Mouse (Mus musculus) adrenal gland, postnatal 10 days (tissue): ENCODE measurements around the gene Pigv. TPM values are rescaled to one million over a fixed set of nuclear protein-coding genes. Genes with fewer than 3 reads are reported as not detected.

Source experiments
- DNase-seq: peaks from one replicate; pipeline ENCODE4 v3.0.0; 2021; ENCODE audit warnings: mixed read lengths
- total RNA-seq, 2 experiments: library from RNA; stranded (reverse); gene quantifications; 2 replicates each; pipeline ENCODE4 v1.2.3; 2021

The Pigv gene
- total RNA-seq, 2 experiments from 2014 or later: 11.9 to 18.6 TPM

DNA sequence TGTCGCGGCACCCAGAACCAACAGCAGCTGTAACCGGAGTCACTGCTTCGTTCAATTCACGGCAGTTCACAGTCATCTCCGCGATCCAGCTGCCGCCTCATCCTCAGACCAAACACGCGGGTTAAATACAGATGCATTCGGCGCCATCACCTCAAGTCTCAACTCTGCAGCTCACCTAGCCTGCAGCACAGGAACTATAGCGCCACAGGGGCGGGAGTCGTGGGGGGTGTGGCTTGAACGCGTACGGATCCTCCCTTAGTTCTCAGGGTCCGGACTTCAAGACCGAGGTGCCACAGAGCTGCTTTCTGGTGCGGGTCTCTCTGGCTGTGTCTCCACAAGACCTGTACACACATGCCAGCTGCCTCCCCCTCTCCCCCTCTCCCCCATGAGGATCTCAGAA is 26.8 kb downstream of the Pigv start:
- DNase-seq: no peak

GRCm38 (mm10) chr4:133645195-133645594 is 27.3 kb downstream of the Pigv start:
- DNase-seq: no peak

DNA sequence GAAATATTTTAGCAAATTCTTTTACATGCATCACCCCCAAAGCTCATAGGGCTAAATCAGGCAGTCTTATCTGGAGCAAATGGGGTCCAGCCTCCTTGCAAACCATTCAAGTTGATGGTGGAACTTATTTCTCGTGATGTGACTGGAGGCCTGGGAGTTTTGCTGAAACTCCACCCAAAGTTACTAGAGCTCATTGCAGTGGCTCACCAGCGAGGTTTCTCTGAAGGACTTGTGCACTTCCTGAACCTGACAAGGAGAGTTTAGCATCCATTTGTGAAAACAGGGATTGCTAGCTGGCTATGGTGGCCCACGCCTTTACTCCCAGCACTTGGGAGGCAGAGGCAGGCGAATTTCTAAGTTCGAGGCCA is 38.4 kb downstream of the Pigv start:
- no peak for DNase-seq

DNA sequence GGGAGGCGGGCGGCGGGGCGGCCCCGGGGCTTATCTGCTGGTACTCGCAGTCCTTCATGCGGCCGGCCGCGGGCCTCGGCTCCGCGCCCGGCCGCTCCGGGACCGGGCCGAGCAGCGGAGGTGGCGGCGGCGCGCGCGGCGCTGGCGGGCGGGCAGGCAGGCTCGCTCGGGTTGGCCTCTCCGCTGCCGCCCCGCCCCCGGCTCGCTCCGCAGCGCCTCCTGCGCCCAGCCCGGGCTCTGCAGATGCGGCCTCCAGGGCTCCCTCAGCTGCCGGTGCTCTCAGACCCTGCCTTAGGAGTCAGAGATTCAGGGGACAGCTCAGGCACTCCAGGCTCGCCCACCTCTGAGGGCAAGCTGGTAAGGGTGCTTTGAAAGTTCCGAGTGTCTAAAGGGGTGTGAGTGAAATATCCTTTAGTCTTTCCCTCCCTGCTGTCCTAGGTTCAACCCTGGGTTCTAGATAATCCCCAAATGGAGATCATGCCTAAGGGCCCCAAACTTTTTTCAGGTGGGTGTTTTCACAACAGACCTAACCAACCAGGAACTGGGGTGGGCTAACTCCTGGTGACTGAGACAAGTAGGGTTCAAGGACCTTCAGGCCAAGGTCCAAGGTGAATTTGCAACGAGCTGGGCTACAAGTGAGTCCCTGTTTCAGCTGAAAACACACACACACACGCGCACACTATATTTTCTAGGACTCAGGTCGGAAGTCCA is 39.0 kb downstream of the Pigv start:
- DNase-seq: peak; percentile 96

DNA sequence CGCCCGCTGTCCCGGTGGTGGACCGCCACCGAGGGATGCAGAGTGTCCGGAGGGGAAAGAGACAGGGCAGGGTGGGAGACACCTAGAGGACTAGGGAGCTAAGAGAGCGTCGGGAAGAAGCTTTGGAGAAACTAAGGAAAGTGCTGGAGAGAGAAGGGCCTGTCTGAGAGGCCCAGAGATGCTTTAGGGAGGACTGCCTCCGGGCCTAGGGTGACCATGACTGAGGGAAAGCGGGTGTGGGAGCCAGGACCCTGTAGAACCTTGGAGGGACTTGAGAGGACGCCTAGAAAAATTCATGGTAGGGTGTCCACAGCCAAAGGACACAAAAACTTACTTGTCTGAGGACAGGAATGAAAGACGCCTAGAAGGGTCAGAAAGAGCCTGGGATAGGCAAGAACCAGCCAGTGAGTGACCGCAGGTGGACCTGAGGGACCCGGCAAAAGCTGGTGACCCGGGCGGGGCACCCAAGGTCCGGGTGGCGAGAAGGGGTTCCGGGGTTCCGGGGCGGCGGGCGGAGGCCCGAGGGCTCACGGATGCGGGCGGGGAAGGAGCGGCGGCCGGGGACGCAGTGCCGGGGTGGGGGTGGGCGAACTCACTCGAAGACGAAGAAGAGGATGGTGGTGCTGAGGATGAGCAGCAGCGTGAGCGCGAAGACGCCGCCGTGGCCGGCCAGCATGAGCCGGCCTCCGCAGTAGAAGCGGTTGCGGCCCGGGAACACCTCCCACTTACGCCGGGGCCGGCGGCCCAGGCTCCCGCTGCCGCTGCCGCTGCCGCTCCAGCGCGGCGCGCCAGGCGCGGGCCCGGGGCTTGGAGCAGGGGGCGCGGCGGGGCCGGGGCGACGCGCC is 39.7 kb downstream of the Pigv start:
- peak; percentile 65 for DNase-seq

DNA sequence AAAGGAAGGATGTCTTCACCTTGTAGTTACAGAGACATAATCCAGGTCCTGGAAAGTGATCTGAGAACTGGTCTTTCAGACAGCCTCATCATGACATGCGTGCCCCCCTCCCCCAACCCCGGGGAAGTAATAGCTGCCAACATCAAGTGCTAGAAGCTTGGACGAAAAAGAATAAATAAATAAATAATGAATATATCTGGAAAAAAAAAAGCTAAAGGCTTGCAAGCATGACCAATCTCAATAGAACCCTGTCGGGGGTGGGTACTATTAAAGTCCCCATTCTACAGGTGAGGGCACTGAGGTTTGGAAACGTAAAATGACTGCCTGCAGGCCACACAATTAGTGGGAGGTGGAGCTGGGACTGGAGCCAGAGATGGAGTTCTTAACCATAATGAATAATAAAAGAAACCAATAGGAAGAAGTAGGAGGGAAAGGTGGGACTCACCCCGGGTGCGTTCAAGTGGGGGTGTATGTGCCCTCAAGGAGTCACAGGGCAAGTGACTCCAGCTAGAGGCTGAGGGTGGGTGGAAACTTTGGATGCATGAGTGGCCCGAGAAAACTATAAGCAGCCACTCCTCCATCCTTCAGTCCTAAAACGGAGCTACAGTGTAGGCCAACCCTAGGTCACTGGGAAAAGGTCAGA is 40.6 kb downstream of the Pigv start:
- DNase-seq: no peak

GRCm38 (mm10) chr4:133631071-133631768 is 41.2 kb downstream of the Pigv start:
- peak; percentile 46 for DNase-seq

DNA sequence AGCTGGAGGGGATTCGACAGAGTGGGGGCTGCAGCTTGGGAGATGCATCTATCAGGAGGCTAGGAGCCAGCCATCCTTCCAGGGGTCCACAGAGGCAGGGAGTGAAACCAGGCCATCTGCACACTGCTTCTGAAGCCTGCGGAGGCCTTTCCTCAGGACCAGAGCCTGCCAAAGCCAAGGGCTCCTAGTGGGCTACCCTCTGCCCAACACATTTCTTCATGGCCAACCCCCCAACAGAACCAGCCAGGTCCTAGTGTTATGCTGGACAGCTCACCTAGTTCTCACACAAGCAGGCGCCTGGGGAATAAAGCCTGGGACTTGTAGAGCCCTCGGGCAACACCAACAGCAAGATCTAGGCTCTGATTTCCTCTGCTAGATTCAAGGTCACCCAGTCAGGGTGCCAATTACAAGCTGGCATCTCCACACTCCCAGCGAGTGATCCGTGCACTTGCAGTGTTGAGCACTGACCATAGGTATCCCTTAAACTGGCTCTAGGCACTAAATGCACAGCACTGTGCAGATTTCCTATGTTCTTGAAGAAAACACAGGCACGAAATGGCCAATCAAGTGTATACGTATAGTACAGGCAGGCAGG is 42.0 kb downstream of the Pigv start:
- DNase-seq: peak; percentile 39

- no peak for DNase-seq
Measured at GRCm38 (mm10) chr4:133629191-133629590, 43.3 kb downstream of the Pigv start.

DNA sequence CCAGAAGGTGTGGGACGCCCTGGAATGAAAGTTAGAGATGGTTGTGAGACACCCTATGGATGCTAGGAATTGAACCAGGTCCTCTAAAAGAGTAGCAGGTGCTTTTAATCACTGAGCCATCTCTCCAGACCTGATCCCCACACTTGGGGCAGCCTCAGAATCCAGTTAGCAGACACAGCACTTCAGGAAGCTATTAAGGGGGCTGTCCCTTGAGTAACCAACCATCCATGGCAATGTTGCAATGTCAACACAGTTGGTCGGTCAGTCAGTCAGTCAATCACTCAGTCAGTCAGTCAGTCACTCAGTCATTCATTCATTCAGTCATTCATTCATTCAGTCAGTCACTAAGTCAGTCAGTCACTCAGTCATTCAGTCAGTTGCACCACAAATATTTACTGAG is 43.9 kb downstream of the Pigv start:
- no peak for DNase-seq

GRCm38 (mm10) chr4:133627039-133627438 is 45.4 kb downstream of the Pigv start:
- no peak for DNase-seq

- DNase-seq: no peak
Measured at GRCm38 (mm10) chr4:133626621-133627020, 45.8 kb downstream of the Pigv start.

DNA sequence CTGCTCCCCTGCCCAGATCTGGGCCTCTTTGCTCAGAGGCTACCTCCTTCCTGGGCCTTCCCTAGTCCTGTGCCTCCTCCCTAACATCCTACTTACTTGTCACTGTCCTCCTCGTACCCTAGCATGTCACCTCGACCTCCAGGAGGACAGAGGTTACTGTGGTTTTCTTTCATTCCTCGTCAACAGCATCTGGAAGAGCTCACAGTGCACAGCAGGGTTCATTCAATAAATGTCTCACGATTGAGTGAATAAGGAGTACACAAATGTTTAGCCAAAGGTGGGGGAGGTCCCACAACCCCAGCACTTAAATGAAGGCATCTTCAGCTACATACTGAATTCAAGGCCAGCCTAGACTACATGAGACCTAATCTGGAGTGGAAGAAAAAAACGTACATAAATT is 46.2 kb downstream of the Pigv start:
- no peak for DNase-seq

GRCm38 (mm10) chr4:133625621-133626071 is 46.8 kb downstream of the Pigv start:
- DNase-seq: peak; percentile 53

GRCm38 (mm10) chr4:133624830-133625229 is 47.6 kb downstream of the Pigv start:
- no peak for DNase-seq

GRCm38 (mm10) chr4:133622161-133622695 is 50.2 kb downstream of the Pigv start:
- no peak for DNase-seq

GRCm38 (mm10) chr4:133620668-133621067 is 51.8 kb downstream of the Pigv start:
- DNase-seq: no peak

- no peak for DNase-seq
Measured at GRCm38 (mm10) chr4:133619473-133620136, 52.8 kb downstream of the Pigv start.

GRCm38 (mm10) chr4:133617936-133618335 is 54.5 kb downstream of the Pigv start:
- DNase-seq: no peak

- DNase-seq: no peak
Measured at GRCm38 (mm10) chr4:133615416-133615815, 57.0 kb downstream of the Pigv start.

- DNase-seq: peak; percentile 85
Measured at GRCm38 (mm10) chr4:133614274-133614761, 58.1 kb downstream of the Pigv start.
